Mouse (Mus musculus): ENCODE data around the gene Bfsp1. TPM values are rescaled to one million over a fixed set of nuclear protein-coding genes. Genes with fewer than 3 reads are reported as not detected.

Gene Bfsp1
- 2.1 and 2.5 TPM in 2 replicates for polyA plus RNA-seq (2016; fragmentation: Nextera tagmentation; extraction: Ambion mirVana)

GRCm38 (mm10) chr2:143862484-143863231, at the start of gene Bfsp1:
Bfsp1 (minus strand) TSS chr2:143863173.
- WGBS: 2% methylated on average over 78 of the region's 86 CpGs
- no peaks in the 10 kb centered on the region for H3K27me3 ChIP-seq

GRCm38 (mm10) chr2:143912199-143912598, 49.2 kb upstream of the Bfsp1 start:
- Histone ChIP-seq H3K27me3 (no peaks in the 10 kb centered on the region), H3K36me3 (no peaks in the 10 kb centered on the region), H3K9ac (no peak overlapping the region), H3K4me2 (replicated peaks) (no peak overlapping the region), H3K27ac (no peak overlapping the region), H3K4me1 (peaks cover 7% of the 10 kb centered on the region), H3K4me3 (no peak overlapping the region), H3K9me3 (no peaks in the 10 kb centered on the region)
- ATAC-seq (ENCODE audit: insufficient number of reproducible peaks, insufficient read depth, low FRiP score, low TSS enrichment): no peak
- 88% methylated on average over 2 of the region's 2 CpGs for WGBS

More at GRCm38 (mm10) chr2:143862484-143863231, at the start of gene Bfsp1:
- Histone ChIP-seq H3K4me3 (peak within 1 kb of the TSS; percentile 46), H3K27ac (peak within 1 kb of the TSS; percentile 54; the same call in 1 of the 2 replicates), H3K4me1 (no peaks in the 10 kb centered on the region), H3K36me3 (no peaks in the 10 kb centered on the region), H3K9me3 (no peaks in the 10 kb centered on the region), H3K4me2 (replicated peaks) (peak within 1 kb of the TSS; percentile 80), H3K9ac (peak within 1 kb of the TSS; percentile 80)
- ATAC-seq (ENCODE audit: insufficient number of reproducible peaks, insufficient read depth, low FRiP score, low TSS enrichment): peak; percentile 74

- ATAC-seq (ENCODE audit: insufficient number of reproducible peaks, insufficient read depth, low FRiP score, low TSS enrichment): no peak
- H3K27me3 ChIP-seq: no peaks in the 10 kb centered on the region
Observed at GRCm38 (mm10) chr2:143909230-143909629, 46.3 kb upstream of the Bfsp1 start.

GRCm38 (mm10) chr2:143904896-143905295, 41.9 kb upstream of the Bfsp1 start:
- Histone ChIP-seq H3K36me3 (no peaks in the 10 kb centered on the region), H3K9me3 (no peaks in the 10 kb centered on the region)

More at GRCm38 (mm10) chr2:143909230-143909629, 46.3 kb upstream of the Bfsp1 start:
- no peak overlapping the region for H3K4me2 ChIP-seq (replicated peaks)
- H3K36me3 ChIP-seq: no peaks in the 10 kb centered on the region
- 59% methylated on average over 2 of the region's 2 CpGs for WGBS
- no peaks in the 10 kb centered on the region for H3K9me3 ChIP-seq
- no peak overlapping the region for H3K9ac ChIP-seq
- no peak overlapping the region for H3K4me3 ChIP-seq
- no peak overlapping the region for H3K27ac ChIP-seq
- no peaks in the 10 kb centered on the region for H3K4me1 ChIP-seq

GRCm38 (mm10) chr2:143903376-143904045, 40.5 kb upstream of the Bfsp1 start:
- H3K4me2 ChIP-seq (replicated peaks): no peak overlapping the region
- no peaks in the 10 kb centered on the region for H3K4me1 ChIP-seq
- no peaks in the 10 kb centered on the region for H3K36me3 ChIP-seq
- H3K27me3 ChIP-seq: no peaks in the 10 kb centered on the region
- H3K4me3 ChIP-seq: no peak overlapping the region
- WGBS: 76% methylated on average over 9 of the region's 9 CpGs
- H3K27ac ChIP-seq: no peak overlapping the region
- no peak overlapping the region for H3K9ac ChIP-seq
- no peaks in the 10 kb centered on the region for H3K9me3 ChIP-seq
- no peak for ATAC-seq (ENCODE audit: insufficient number of reproducible peaks, insufficient read depth, low FRiP score, low TSS enrichment)

More at GRCm38 (mm10) chr2:143904896-143905295, 41.9 kb upstream of the Bfsp1 start:
- H3K4me3 ChIP-seq: no peak overlapping the region
- no peak overlapping the region for H3K9ac ChIP-seq
- no peak overlapping the region for H3K4me2 ChIP-seq (replicated peaks)
- WGBS: 82% methylated on average over 5 of the region's 5 CpGs
- H3K27ac ChIP-seq: no peak overlapping the region
- H3K4me1 ChIP-seq: no peaks in the 10 kb centered on the region
- no peaks in the 10 kb centered on the region for H3K27me3 ChIP-seq
- no peak for ATAC-seq (ENCODE audit: insufficient number of reproducible peaks, insufficient read depth, low FRiP score, low TSS enrichment)

- H3K4me3 ChIP-seq: no peak overlapping the region
- no peaks in the 10 kb centered on the region for H3K9me3 ChIP-seq
- no peak overlapping the region for H3K9ac ChIP-seq
- no peaks in the 10 kb centered on the region for H3K4me1 ChIP-seq
- 72% methylated on average over 5 of the region's 5 CpGs for WGBS
- ATAC-seq (ENCODE audit: insufficient number of reproducible peaks, insufficient read depth, low FRiP score, low TSS enrichment): no peak
- H3K4me2 ChIP-seq (replicated peaks): no peak overlapping the region
- no peak overlapping the region for H3K27ac ChIP-seq
- no peaks in the 10 kb centered on the region for H3K36me3 ChIP-seq
- no peaks in the 10 kb centered on the region for H3K27me3 ChIP-seq
Observed at GRCm38 (mm10) chr2:143900821-143901351, 37.9 kb upstream of the Bfsp1 start.

- no peaks in the 10 kb centered on the region for H3K27me3 ChIP-seq
- no peak overlapping the region for H3K4me3 ChIP-seq
- no peak for ATAC-seq (ENCODE audit: insufficient number of reproducible peaks, insufficient read depth, low FRiP score, low TSS enrichment)
- WGBS: 90% methylated on average over 9 of the region's 9 CpGs
- no peak overlapping the region for H3K4me2 ChIP-seq (replicated peaks)
- no peaks in the 10 kb centered on the region for H3K9me3 ChIP-seq
- H3K4me1 ChIP-seq: no peaks in the 10 kb centered on the region
- no peaks in the 10 kb centered on the region for H3K36me3 ChIP-seq
- H3K9ac ChIP-seq: no peak overlapping the region
- H3K27ac ChIP-seq: no peak overlapping the region
Observed at GRCm38 (mm10) chr2:143899470-143900220, 36.7 kb upstream of the Bfsp1 start.

GRCm38 (mm10) chr2:143891302-143892048, 28.5 kb upstream of the Bfsp1 start:
- ATAC-seq (ENCODE audit: insufficient number of reproducible peaks, insufficient read depth, low FRiP score, low TSS enrichment): no peak
- no peak overlapping the region for H3K4me3 ChIP-seq
- H3K4me1 ChIP-seq: no peaks in the 10 kb centered on the region
- H3K36me3 ChIP-seq: no peaks in the 10 kb centered on the region
- no peaks in the 10 kb centered on the region for H3K9me3 ChIP-seq
- H3K27me3 ChIP-seq: no peaks in the 10 kb centered on the region
- no peak overlapping the region for H3K4me2 ChIP-seq (replicated peaks)
- H3K9ac ChIP-seq: no peak overlapping the region
- H3K27ac ChIP-seq: no peak overlapping the region
- WGBS: 78% methylated on average over 10 of the region's 10 CpGs

GRCm38 (mm10) chr2:143889860-143890433, 27.0 kb upstream of the Bfsp1 start:
- H3K9ac ChIP-seq: no peak overlapping the region
- no peak overlapping the region for H3K27ac ChIP-seq
- 51% methylated on average over 12 of the region's 12 CpGs for WGBS
- no peak overlapping the region for H3K4me2 ChIP-seq (replicated peaks)
- H3K4me3 ChIP-seq: no peak overlapping the region
- H3K27me3 ChIP-seq: no peaks in the 10 kb centered on the region
- 0 out of 2 replicates have a peak, but pooled peaks have one; percentile 47 for ATAC-seq (ENCODE audit: insufficient number of reproducible peaks, insufficient read depth, low FRiP score, low TSS enrichment)
- H3K4me1 ChIP-seq: no peaks in the 10 kb centered on the region
- no peaks in the 10 kb centered on the region for H3K9me3 ChIP-seq
- H3K36me3 ChIP-seq: no peaks in the 10 kb centered on the region

- no peaks in the 10 kb centered on the region for H3K9me3 ChIP-seq
- H3K4me2 ChIP-seq (replicated peaks): no peak overlapping the region
- 79% methylated on average over 15 of the region's 15 CpGs for WGBS
- H3K27me3 ChIP-seq: no peaks in the 10 kb centered on the region
- no peak overlapping the region for H3K27ac ChIP-seq
- H3K4me3 ChIP-seq: no peak overlapping the region
- H3K36me3 ChIP-seq: no peaks in the 10 kb centered on the region
- H3K9ac ChIP-seq: no peak overlapping the region
- H3K4me1 ChIP-seq: no peaks in the 10 kb centered on the region
- ATAC-seq (ENCODE audit: insufficient number of reproducible peaks, insufficient read depth, low FRiP score, low TSS enrichment): no peak
Observed at GRCm38 (mm10) chr2:143889131-143889859, 26.3 kb upstream of the Bfsp1 start.

Data from embryonic facial prominence, embryonic 12.5 days (tissue).